In genomic region chr14:32825426-32826032, GRCm38 (mm10) we compare ENCODE assay signal across 8 mouse cellular contexts. TPM values are rescaled to one million over a fixed set of nuclear protein-coding genes. Genes with fewer than 3 reads are reported as not detected.
DNase-seq lines count a peak whose midpoint lies in the region; ATAC-seq lines count a peak whose summit lies in the region.

No protein-coding gene starts in this region.

- DNase-seq in adrenal gland, postnatal 25 days, result peak; percentile 31
- DNase-seq in hindbrain, embryonic 11.5 days (ENCODE audit: low spot score), result peak; percentile 80
- DNase-seq in natural killer cell, adult 2 months (ENCODE audit: low spot score in 2 of 2), result no peak
- DNase-seq in left cerebral cortex, adult 8-10 months (ENCODE audit: low spot score in 2 of 2), result no peak

- no peaks in the 10 kb centered on the region for H3K36me3 ChIP-seq in forebrain, embryonic 15.5 days
- H3K36me3 ChIP-seq in hindbrain, embryonic 11.5 days (ENCODE audit: control insufficient read depth, insufficient read depth, low read length), result no peaks in the 10 kb centered on the region
- H3K36me3 ChIP-seq in limb, embryonic 12.5 days, result no peaks in the 10 kb centered on the region
- no peaks in the 10 kb centered on the region for H3K36me3 ChIP-seq in neural tube, embryonic 12.5 days

- 0 out of 2 replicates have a peak, but pooled peaks have one; percentile 35 for ATAC-seq in forebrain, embryonic 15.5 days (replicated peaks)
- peak; percentile 61 for ATAC-seq in hindbrain, embryonic 11.5 days (ENCODE audit: low FRiP score)
- peak; percentile 83 for ATAC-seq in limb, embryonic 12.5 days (ENCODE audit: insufficient number of reproducible peaks, insufficient read depth, low FRiP score, low TSS enrichment, low read depth)
- ATAC-seq in neural tube, embryonic 12.5 days (ENCODE audit: low FRiP score, low read depth), result peak; percentile 85
- ATAC-seq in megakaryocyte progenitor cell, adult 5-6 weeks (replicated peaks; ENCODE audit: poor library complexity), result no peak

- no peak overlapping the region for H3K4me3 ChIP-seq in forebrain, embryonic 15.5 days
- no peak overlapping the region for H3K4me3 ChIP-seq in hindbrain, embryonic 11.5 days (ENCODE audit: low read depth, low read length)
- no peak overlapping the region for H3K4me3 ChIP-seq in limb, embryonic 12.5 days (replicated peaks)
- no peak overlapping the region for H3K4me3 ChIP-seq in neural tube, embryonic 12.5 days

- no peaks in the 10 kb centered on the region for H3K27me3 ChIP-seq in forebrain, embryonic 15.5 days
- no peaks in the 10 kb centered on the region for H3K27me3 ChIP-seq in hindbrain, embryonic 11.5 days (ENCODE audit: control insufficient read depth, insufficient read depth, low read length)
- H3K27me3 ChIP-seq in limb, embryonic 12.5 days, result no peaks in the 10 kb centered on the region
- H3K27me3 ChIP-seq in neural tube, embryonic 12.5 days (replicated peaks), result no peaks in the 10 kb centered on the region

- no peak overlapping the region for H3K9ac ChIP-seq in forebrain, embryonic 15.5 days (replicated peaks)
- no peak overlapping the region for H3K9ac ChIP-seq in hindbrain, embryonic 11.5 days (ENCODE audit: low read depth, low read length)
- H3K9ac ChIP-seq in limb, embryonic 12.5 days (replicated peaks), result no peak overlapping the region
- H3K9ac ChIP-seq in neural tube, embryonic 12.5 days, result no peak overlapping the region

- H3K4me1 ChIP-seq in forebrain, embryonic 15.5 days, result peaks cover 4% of the 10 kb centered on the region; the same call in 1 of the 2 replicates
- H3K4me1 ChIP-seq in hindbrain, embryonic 11.5 days (replicated peaks; ENCODE audit: control insufficient read depth, insufficient read depth, low read length), result no peaks in the 10 kb centered on the region
- peaks cover 28% of the 10 kb centered on the region for H3K4me1 ChIP-seq in limb, embryonic 12.5 days (replicated peaks)
- peaks cover 13% of the 10 kb centered on the region for H3K4me1 ChIP-seq in neural tube, embryonic 12.5 days

- H3K27ac ChIP-seq in forebrain, embryonic 15.5 days (replicated peaks), result no peak overlapping the region
- no peak overlapping the region for H3K27ac ChIP-seq in hindbrain, embryonic 11.5 days (ENCODE audit: low read depth, low read length)
- no peak overlapping the region for H3K27ac ChIP-seq in limb, embryonic 12.5 days
- no peak overlapping the region for H3K27ac ChIP-seq in neural tube, embryonic 12.5 days

- H3K4me2 ChIP-seq in forebrain, embryonic 15.5 days (replicated peaks), result no peak overlapping the region
- H3K4me2 ChIP-seq in hindbrain, embryonic 11.5 days (replicated peaks; ENCODE audit: low read depth, low read length), result 0 out of 2 replicates have a peak overlapping the region, but pooled peaks have one; percentile 8
- peak overlapping the region; percentile 43 for H3K4me2 ChIP-seq in limb, embryonic 12.5 days
- peak overlapping the region; percentile 42 for H3K4me2 ChIP-seq in neural tube, embryonic 12.5 days (replicated peaks)

- 8% methylated on average over 11 of the region's 11 CpGs for WGBS in forebrain, embryonic 15.5 days
- WGBS in hindbrain, embryonic 11.5 days, result 9% methylated on average over 11 of the region's 11 CpGs
- 2% methylated on average over 11 of the region's 11 CpGs for WGBS in limb, embryonic 12.5 days
- 6% methylated on average over 11 of the region's 11 CpGs for WGBS in neural tube, embryonic 12.5 days

- H3K9me3 ChIP-seq in forebrain, embryonic 15.5 days, result no peaks in the 10 kb centered on the region
- H3K9me3 ChIP-seq in hindbrain, embryonic 11.5 days (ENCODE audit: control insufficient read depth, low read length), result no peaks in the 10 kb centered on the region
- H3K9me3 ChIP-seq in limb, embryonic 12.5 days, result no peaks in the 10 kb centered on the region
- H3K9me3 ChIP-seq in neural tube, embryonic 12.5 days, result no peaks in the 10 kb centered on the region

RNA-seq across cellular contexts. Expression of gene Fam170b, which starts 8.2 kb away (rescaled TPM):
- total RNA-seq in adrenal gland, postnatal 25 days (2021), result 0.18 and 0.43 TPM in 2 replicates
- not detected in 2 replicates for polyA plus RNA-seq in forebrain, embryonic 15.5 days (2015; fragmentation: Nextera tagmentation; extraction: Ambion mirVana)
- 0.08 TPM in 1 of 2 replicates, not detected in the other for polyA plus RNA-seq in hindbrain, embryonic 11.5 days (2014; fragmentation: Nextera tagmentation; extraction: Ambion mirVana)
- polyA plus RNA-seq in limb, embryonic 12.5 days (2016; fragmentation: Nextera tagmentation; extraction: Ambion mirVana), result not detected in 2 replicates
- not detected in 2 replicates for polyA plus RNA-seq in neural tube, embryonic 12.5 days (2016; fragmentation: Nextera tagmentation; extraction: Ambion mirVana)
- total RNA-seq in left cerebral cortex, adult 8-10 months (2022), result not detected
- not detected in 2 replicates for total RNA-seq in megakaryocyte progenitor cell, adult 5-6 weeks (2015)
- not detected in 2 replicates for total RNA-seq in megakaryocyte progenitor cell, adult 5-6 weeks (2017)

RNA-seq across cellular contexts. Expression of gene Vstm4, which starts 31.0 kb away (rescaled TPM):
- total RNA-seq in adrenal gland, postnatal 25 days (2021), result 12.2 and 16.3 TPM in 2 replicates
- polyA plus RNA-seq in forebrain, embryonic 15.5 days (2015; fragmentation: Nextera tagmentation; extraction: Ambion mirVana), result 6.5 and 7.1 TPM in 2 replicates
- polyA plus RNA-seq in hindbrain, embryonic 11.5 days (2014; fragmentation: Nextera tagmentation; extraction: Ambion mirVana), result 3.3 and 4.3 TPM in 2 replicates
- polyA plus RNA-seq in limb, embryonic 12.5 days (2016; fragmentation: Nextera tagmentation; extraction: Ambion mirVana), result 7.0 and 7.6 TPM in 2 replicates
- 8.6 and 9.5 TPM in 2 replicates for polyA plus RNA-seq in neural tube, embryonic 12.5 days (2016; fragmentation: Nextera tagmentation; extraction: Ambion mirVana)
- 1 to 10 TPM; 2.9 to 4.2 (median 3.2) TPM for total RNA-seq in left cerebral cortex, adult 8-10 months (2022)
- total RNA-seq in megakaryocyte progenitor cell, adult 5-6 weeks (2015), result not detected in 2 replicates
- 0.03 TPM in 1 of 2 replicates, not detected in the other for total RNA-seq in megakaryocyte progenitor cell, adult 5-6 weeks (2017)

RNA-seq across cellular contexts. Expression of gene Tmem273, which starts 39.8 kb away (rescaled TPM):
- 2.7 and 4.4 TPM in 2 replicates for total RNA-seq in adrenal gland, postnatal 25 days (2021)
- 0.56 and 0.64 TPM in 2 replicates for polyA plus RNA-seq in forebrain, embryonic 15.5 days (2015; fragmentation: Nextera tagmentation; extraction: Ambion mirVana)
- polyA plus RNA-seq in hindbrain, embryonic 11.5 days (2014; fragmentation: Nextera tagmentation; extraction: Ambion mirVana), result 0.71 and 0.86 TPM in 2 replicates
- 0.31 and 0.68 TPM in 2 replicates for polyA plus RNA-seq in limb, embryonic 12.5 days (2016; fragmentation: Nextera tagmentation; extraction: Ambion mirVana)
- polyA plus RNA-seq in neural tube, embryonic 12.5 days (2016; fragmentation: Nextera tagmentation; extraction: Ambion mirVana), result 0.74 and 0.92 TPM in 2 replicates
- total RNA-seq in left cerebral cortex, adult 8-10 months (2022), result 1 to 10 TPM in 3 of 4 experiments, under 1 TPM in 1; 0.40 to 1.5 (median 1.1) TPM
- 24.0 and 26.7 TPM in 2 replicates for total RNA-seq in megakaryocyte progenitor cell, adult 5-6 weeks (2015)
- 14.4 and 23.7 TPM in 2 replicates for total RNA-seq in megakaryocyte progenitor cell, adult 5-6 weeks (2017)

Comparison
In these comparisons a context has a peak if more than half of its experiments do, and no peak if none do; other contexts are left out.
1. DNase-seq: peak in adrenal gland, postnatal 25 days (single experiment) and hindbrain, embryonic 11.5 days (single experiment); none in natural killer cell, adult 2 months (0 of 2) and left cerebral cortex, adult 8-10 months (0 of 2).